Mouse (Mus musculus) lung, embryonic 16.5 days (tissue): Measurements from ENCODE around the gene Aipl1. TPM values are rescaled to one million over a fixed set of nuclear protein-coding genes. Genes with fewer than 3 reads are reported as not detected.

Experiments
- polyA plus RNA-seq: library from polyadenylated mRNA; unstranded; fragments of >200 nt; fragmentation: Nextera tagmentation; extraction: Ambion mirVana; gene quantifications from 2 replicates; pipeline ENCODE4 v1.2.1, GENCODE M21; 2015

Aipl1 gene
- polyA plus RNA-seq, 1 experiment from 2014 or later: 0.44 TPM

Other genes with a start within 250 kb of the Aipl1 start
- 133 and 138 TPM in 2 replicates for gene Pimreg, start 4.5 kb upstream of the Aipl1 start, polyA plus RNA-seq
- gene Pitpnm3, start 98.3 kb upstream of the Aipl1 start, polyA plus RNA-seq: 2.3 and 2.9 TPM in 2 replicates
- 0.11 and 0.16 TPM in 2 replicates for gene Gm43951, start 169.3 kb upstream of the Aipl1 start, polyA plus RNA-seq
- gene 4933427D14Rik, start 169.9 kb upstream of the Aipl1 start, polyA plus RNA-seq: 16.1 and 17.0 TPM in 2 replicates
- 178 TPM in 2 replicates for gene Txndc17, start 170.0 kb upstream of the Aipl1 start, polyA plus RNA-seq
- 48.1 and 51.4 TPM in 2 replicates for gene Med31, start 178.1 kb upstream of the Aipl1 start, polyA plus RNA-seq
- 0.35 TPM in 1 of 2 replicates, not detected in the other for gene Slc13a5, start 229.7 kb upstream of the Aipl1 start, polyA plus RNA-seq